Mouse (Mus musculus) hindbrain, postnatal 0 days (tissue): Measurements from ENCODE around the gene Palld. TPM values are rescaled to one million over a fixed set of nuclear protein-coding genes. Genes with fewer than 3 reads are reported as not detected.

ENCODE experiments used
- ATAC-seq: fragments of 200-750 bp; cut with Nextera tagmentation; 2 replicates; pipeline ENCODE4 v1.8.0; 2017; ENCODE audit warnings: mild to moderate bottlenecking, moderate TSS enrichment, moderate library complexity
- DNase-seq: peaks from one replicate; pipeline ENCODE4 v3.0.0-alpha.2; 2015; ENCODE audit warnings: low spot score
- H3K27ac ChIP-seq: fragments of 300-500 bp; sonication (generic); 2 replicates; pipeline ENCODE4 v1.5.1; 2014; ENCODE audit warnings: mild to moderate bottlenecking
- H3K27me3 ChIP-seq: fragments of 300-500 bp; sonication (generic); 2 replicates; pipeline ENCODE4 v1.6.1; 2014; ENCODE audit warnings: low read length, mixed read lengths; ENCODE audit not compliant: insufficient read depth
- H3K36me3 ChIP-seq: fragments of 300-500 bp; sonication (generic); 2 replicates; pipeline ENCODE4 v1.6.1; 2014; ENCODE audit warnings: low read length, mixed read lengths; ENCODE audit not compliant: insufficient read depth
- H3K4me1 ChIP-seq: fragments of 300-500 bp; sonication (generic); 2 replicates; pipeline ENCODE4 v1.6.1; 2014; ENCODE audit warnings: antibody characterized with exemption, low read length, mixed read lengths; ENCODE audit not compliant: insufficient read depth
- H3K4me2 ChIP-seq: fragments of 300-500 bp; sonication (generic); 2 replicates; pipeline ENCODE4 v1.6.1; 2014; ENCODE audit warnings: low read depth, mild to moderate bottlenecking, low read length, moderate library complexity, mixed read lengths
- H3K4me3 ChIP-seq: fragments of 300-500 bp; sonication (generic); 2 replicates; pipeline ENCODE4 v1.5.1; 2014; ENCODE audit warnings: low read length
- H3K9ac ChIP-seq: fragments of 300-500 bp; sonication (generic); replicated peaks from 2 replicates; pipeline ENCODE4 v1.6.1; 2014; ENCODE audit warnings: mild to moderate bottlenecking, low read length, moderate library complexity, mixed read lengths
- H3K9me3 ChIP-seq: fragments of 300-500 bp; sonication (generic); 2 replicates; pipeline ENCODE4 v1.6.1; 2016; ENCODE audit warnings: low read length, mixed read lengths
- CTCF ChIP-seq: IDR thresholded peaks from 2 replicates; pipeline ENCODE4 v1.5.1; 2016; ENCODE audit warnings: antibody characterized with exemption, control low read depth, low read depth
- WGBS: fragments of 180-500 bp; shearing (Covaris S2); extraction: QIAGEN DNeasy Blood & Tissue Kit; methylation state at CpG from one replicate; pipeline ENCODE4 v1.1.7; 2014; 5-methylcytosine and 5-hydroxymethylcytosine counted together
- polyA plus RNA-seq: library from polyadenylated mRNA; unstranded; fragments of >200 nt; fragmentation: Nextera tagmentation; extraction: Ambion mirVana; gene quantifications from 2 replicates; pipeline ENCODE4 v1.2.1, GENCODE M21; 2015
- total RNA-seq: library from RNA; depleted of rRNA; stranded (reverse); fragments of >200 nt; gene quantifications from 2 replicates; pipeline ENCODE4 v1.2.3, GENCODE M21; 2014

Gene Palld
- total and polyA plus RNA-seq, 2 experiments from 2014 or later = 3.5 to 14.0 TPM

- no peaks in the 10 kb centered on the region for H3K4me1 ChIP-seq
- H3K36me3 ChIP-seq = no peaks in the 10 kb centered on the region
- H3K9ac ChIP-seq = no peak overlapping the region
- H3K4me2 ChIP-seq = no peak overlapping the region
- 87% methylated on average over 1 of the region's 1 CpGs for WGBS
- H3K9me3 ChIP-seq = no peaks in the 10 kb centered on the region
- no peak overlapping the region for H3K27ac ChIP-seq
- ATAC-seq (no peak), DNase-seq (no peak)
- no peaks in the 10 kb centered on the region for H3K27me3 ChIP-seq
- no peak for TF ChIP-seq CTCF
- H3K4me3 ChIP-seq = no peak overlapping the region
Measured at GRCm38 (mm10) chr8:61588336-61588735, 314.2 kb downstream of the Palld start.

- H3K9ac ChIP-seq = no peak overlapping the region
- no peaks in the 10 kb centered on the region for H3K9me3 ChIP-seq
- no peak overlapping the region for H3K4me3 ChIP-seq
- H3K27ac ChIP-seq = no peak overlapping the region
- no peak for ATAC-seq
- 77% methylated on average over 3 of the region's 3 CpGs for WGBS
- H3K27me3 ChIP-seq = no peaks in the 10 kb centered on the region
- H3K36me3 ChIP-seq = no peaks in the 10 kb centered on the region
- H3K4me1 ChIP-seq = no peaks in the 10 kb centered on the region
- no peak for TF ChIP-seq CTCF
- no peak overlapping the region for H3K4me2 ChIP-seq
- no peak for DNase-seq
Measured at GRCm38 (mm10) chr8:61587731-61588130, 314.8 kb downstream of the Palld start.

- Histone ChIP-seq H3K4me3 (no peak overlapping the region), H3K27me3 (no peaks in the 10 kb centered on the region), H3K9me3 (no peaks in the 10 kb centered on the region), H3K9ac (no peak overlapping the region), H3K4me2 (no peak overlapping the region), H3K36me3 (no peaks in the 10 kb centered on the region), H3K27ac (no peak overlapping the region), H3K4me1 (no peaks in the 10 kb centered on the region)
- WGBS = 96% methylated on average over 3 of the region's 3 CpGs
- DNase-seq (no peak), ATAC-seq (no peak)
- TF ChIP-seq CTCF = no peak
Measured at GRCm38 (mm10) chr8:61586529-61586928, 316.0 kb downstream of the Palld start.

- DNase-seq (no peak), ATAC-seq (no peak)
- no peak overlapping the region for H3K27ac ChIP-seq
- H3K4me2 ChIP-seq = no peak overlapping the region
- H3K9ac ChIP-seq = no peak overlapping the region
- H3K4me3 ChIP-seq = no peak overlapping the region
- H3K4me1 ChIP-seq = no peaks in the 10 kb centered on the region
- no peak for TF ChIP-seq CTCF
- H3K27me3 ChIP-seq = no peaks in the 10 kb centered on the region
- 71% methylated on average over 3 of the region's 3 CpGs for WGBS
- no peaks in the 10 kb centered on the region for H3K36me3 ChIP-seq
- no peaks in the 10 kb centered on the region for H3K9me3 ChIP-seq
Measured at GRCm38 (mm10) chr8:61585746-61586145, 316.7 kb downstream of the Palld start.

GRCm38 (mm10) chr8:61584714-61585383, 317.6 kb downstream of the Palld start:
- Histone ChIP-seq H3K9me3 (no peaks in the 10 kb centered on the region), H3K27me3 (no peaks in the 10 kb centered on the region), H3K36me3 (no peaks in the 10 kb centered on the region), H3K9ac (no peak overlapping the region), H3K4me1 (no peaks in the 10 kb centered on the region), H3K4me2 (no peak overlapping the region), H3K27ac (no peak overlapping the region), H3K4me3 (no peak overlapping the region)
- ATAC-seq (no peak), DNase-seq (no peak)
- 87% methylated on average over 5 of the region's 5 CpGs for WGBS
- no peak for TF ChIP-seq CTCF

- Histone ChIP-seq H3K9ac (no peak overlapping the region), H3K27ac (no peak overlapping the region), H3K9me3 (no peaks in the 10 kb centered on the region), H3K36me3 (no peaks in the 10 kb centered on the region), H3K4me2 (no peak overlapping the region), H3K27me3 (no peaks in the 10 kb centered on the region), H3K4me1 (no peaks in the 10 kb centered on the region), H3K4me3 (no peak overlapping the region)
- DNase-seq (no peak), ATAC-seq (no peak)
- no peak for TF ChIP-seq CTCF
- WGBS = 82% methylated on average over 8 of the region's 8 CpGs
Measured at GRCm38 (mm10) chr8:61582547-61582946, 319.9 kb downstream of the Palld start.

GRCm38 (mm10) chr8:61581259-61581658, 321.2 kb downstream of the Palld start:
- H3K36me3 ChIP-seq = no peaks in the 10 kb centered on the region
- H3K27me3 ChIP-seq = no peaks in the 10 kb centered on the region
- no peak overlapping the region for H3K4me3 ChIP-seq
- no peak overlapping the region for H3K4me2 ChIP-seq
- H3K4me1 ChIP-seq = no peaks in the 10 kb centered on the region
- no peak overlapping the region for H3K9ac ChIP-seq
- 93% methylated on average over 5 of the region's 5 CpGs for WGBS
- H3K9me3 ChIP-seq = no peaks in the 10 kb centered on the region
- no peak for DNase-seq
- no peak for TF ChIP-seq CTCF
- no peak overlapping the region for H3K27ac ChIP-seq
- ATAC-seq = no peak
